Mouse (Mus musculus): ENCODE measurements around the gene Ccdc8. TPM values are rescaled to one million over a fixed set of nuclear protein-coding genes. Genes with fewer than 3 reads are reported as not detected.
"Not testable (repeated sequence)": the region's sequence is repeated elsewhere in the genome, so short reads cannot be mapped to it uniquely, and the experiment has no call there.

Ccdc8 gene
- total RNA-seq (2021), result 18.4 and 20.9 TPM in 2 replicates
- long read RNA-seq, experiment 1, full-length matches to known transcripts, result 7 of 7 reads
- long read RNA-seq, experiment 1, partial matches to known transcripts, result 0 of 7 reads
- long read RNA-seq, experiment 1, other reads (novel, unspliced or antisense), result 0 of 7 reads
- long read RNA-seq, experiment 2, full-length matches to known transcripts, result 10 of 12 reads
- long read RNA-seq, experiment 2, partial matches to known transcripts, result 0 of 12 reads
- long read RNA-seq, experiment 2, other reads (novel, unspliced or antisense), result 2 of 12 reads

DNA sequence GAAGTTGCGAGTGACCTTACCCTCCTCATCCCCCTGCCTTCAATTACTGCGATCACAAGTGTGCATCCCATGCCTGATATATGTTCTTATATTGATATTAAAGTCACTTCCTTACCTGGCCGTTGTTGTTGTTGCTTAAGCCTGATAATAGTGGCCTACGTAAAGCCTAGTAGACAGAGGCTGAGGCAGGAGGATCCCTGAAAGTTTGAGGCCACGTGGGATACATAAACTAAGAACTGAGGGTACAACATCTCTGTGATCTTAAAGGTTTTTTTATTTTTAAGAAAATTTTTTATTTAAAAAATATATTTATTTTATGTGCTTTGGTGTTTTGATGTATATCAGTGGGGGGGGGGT lies at the start of gene Ccdc8:
Ccdc8 (plus strand) TSS at position 258 of the 357 bp plus-strand sequence.
- no peak for DNase-seq

DNA sequence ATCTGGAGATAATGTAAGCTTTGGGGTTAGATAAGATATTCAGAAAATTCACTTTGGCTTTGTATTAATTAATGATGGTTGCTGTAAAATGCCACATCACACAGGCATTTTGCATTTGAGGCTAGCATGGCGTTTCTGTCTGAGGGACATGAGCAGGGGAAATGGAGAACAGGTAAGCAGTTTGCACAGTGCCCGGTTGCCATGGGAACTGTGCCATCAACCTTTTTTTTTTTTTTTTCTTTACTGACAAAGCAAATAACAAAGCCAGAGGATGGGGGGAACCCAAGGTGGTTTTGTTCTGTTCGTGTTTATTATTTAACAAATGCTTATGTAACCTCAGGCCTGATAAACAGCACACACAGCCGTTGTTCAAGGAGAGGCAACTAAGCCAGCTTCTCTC lies 49.6 kb upstream of the Ccdc8 start:
- DNase-seq, result no peak

DNA sequence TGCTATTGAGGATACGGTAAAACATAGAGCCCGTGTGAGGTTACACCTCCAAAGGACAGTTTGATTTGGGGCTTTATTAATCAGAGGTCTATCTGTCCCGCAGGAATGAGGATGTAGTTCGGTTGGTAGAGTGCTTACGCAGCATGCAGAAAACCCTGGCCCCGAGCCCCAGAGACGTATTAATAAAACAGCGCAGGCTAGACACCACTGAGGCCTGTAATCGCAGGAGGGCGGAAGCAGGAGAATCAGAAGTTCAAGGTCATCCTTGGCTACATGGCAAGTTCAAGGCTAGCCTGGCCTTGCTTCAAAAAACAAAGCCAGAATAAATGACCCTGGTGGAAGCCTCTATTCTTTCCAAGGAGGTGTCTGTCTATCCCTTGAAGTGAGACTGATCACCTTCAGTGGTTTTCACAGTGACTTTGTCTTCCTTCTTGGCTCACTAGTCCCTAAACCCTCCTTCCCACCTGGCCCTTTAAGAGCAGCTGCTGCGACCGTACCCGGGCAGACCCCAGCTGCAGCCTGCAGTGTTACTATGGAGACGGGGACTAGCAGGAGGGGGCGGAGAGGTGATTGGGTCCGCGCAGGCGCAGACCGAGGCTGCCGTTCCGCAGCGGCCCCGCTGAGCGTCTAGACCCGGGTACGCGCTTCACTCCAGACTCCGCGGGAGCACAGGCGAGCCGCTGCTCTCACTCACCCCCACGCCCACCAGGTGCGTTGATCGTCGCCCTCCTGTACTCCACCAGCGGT lies 48.3 kb upstream of the Ccdc8 start, which contains the start of gene Pnmal2:
Pnmal2 (plus strand) TSS at position 622 of the 747 bp plus-strand sequence.
- DNase-seq, result peak; percentile 93

DNA sequence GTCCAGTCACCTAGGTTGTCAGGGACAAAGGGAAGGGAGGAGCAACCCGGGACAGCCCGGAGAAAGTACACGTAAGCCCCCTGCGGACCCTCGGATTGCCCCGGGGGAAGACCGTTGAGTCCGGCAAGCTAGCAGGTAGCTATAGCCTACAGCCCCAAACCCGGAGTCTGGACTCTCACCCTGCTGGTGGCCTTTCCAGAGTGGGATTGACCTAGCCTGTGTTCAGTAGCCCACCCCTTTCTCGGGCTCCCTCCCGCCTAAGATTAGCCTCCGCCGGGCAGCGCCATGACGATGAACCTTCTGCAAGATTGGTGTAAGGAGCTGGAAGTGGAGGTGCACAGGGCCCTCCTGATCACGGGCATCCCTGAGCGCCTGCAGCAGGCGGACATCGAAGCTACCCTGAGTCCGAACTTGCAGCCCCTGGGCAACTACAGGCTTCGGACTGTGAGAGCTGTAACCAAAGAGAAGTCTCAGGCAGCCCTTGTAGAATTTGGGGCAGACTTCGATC lies 47.6 kb upstream of the Ccdc8 start:
- no peak for DNase-seq

- DNase-seq, result peak; percentile 24
These were observed 47.1 kb upstream of the Ccdc8 start for GRCm38 (mm10) chr7:16945419-16945818.

DNA sequence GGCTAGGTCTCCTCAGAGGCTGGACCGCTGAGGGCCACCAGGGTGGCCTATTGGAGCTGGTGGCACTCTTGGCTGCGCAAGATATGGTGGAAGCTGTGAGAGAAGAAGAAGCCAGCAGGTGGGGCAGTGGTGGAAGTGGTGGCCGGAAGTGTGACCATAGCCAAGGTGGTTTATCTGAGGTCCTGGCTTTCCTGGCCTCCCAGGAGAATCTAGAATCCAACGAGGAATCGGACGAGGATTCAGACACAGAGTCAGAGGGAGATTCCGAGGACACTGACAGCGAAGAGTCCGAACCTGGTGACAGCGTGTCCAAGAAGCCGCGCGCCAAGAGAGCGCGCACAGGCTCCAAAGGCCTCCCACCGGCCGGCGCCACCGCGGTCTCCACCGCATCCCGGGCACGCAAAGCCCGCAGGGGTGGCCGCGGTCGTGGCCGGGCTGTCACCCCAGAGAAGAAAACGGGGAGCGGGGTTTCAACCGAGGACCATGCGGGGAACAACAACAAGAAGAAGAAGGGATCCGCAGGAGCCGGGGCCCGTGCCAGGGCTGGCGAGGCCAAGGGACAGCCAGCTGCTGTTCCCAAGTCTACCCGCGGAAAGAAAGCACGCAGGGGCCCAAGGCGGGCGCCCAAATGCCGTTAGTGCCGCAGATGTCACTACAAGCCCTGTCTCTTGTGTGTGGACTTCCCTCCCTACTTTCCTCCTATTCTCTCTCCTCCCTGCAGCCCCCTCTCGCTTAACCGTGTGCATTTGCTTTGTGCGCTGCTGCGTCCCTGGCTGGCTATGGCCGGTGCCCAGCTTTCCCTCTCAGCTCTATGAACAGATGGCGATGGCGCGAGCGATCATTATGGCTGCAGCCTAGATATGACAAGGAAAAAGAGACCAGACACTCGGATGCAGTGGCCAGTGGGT lies 45.8 kb upstream of the Ccdc8 start:
- DNase-seq, result peak; percentile 25

DNA sequence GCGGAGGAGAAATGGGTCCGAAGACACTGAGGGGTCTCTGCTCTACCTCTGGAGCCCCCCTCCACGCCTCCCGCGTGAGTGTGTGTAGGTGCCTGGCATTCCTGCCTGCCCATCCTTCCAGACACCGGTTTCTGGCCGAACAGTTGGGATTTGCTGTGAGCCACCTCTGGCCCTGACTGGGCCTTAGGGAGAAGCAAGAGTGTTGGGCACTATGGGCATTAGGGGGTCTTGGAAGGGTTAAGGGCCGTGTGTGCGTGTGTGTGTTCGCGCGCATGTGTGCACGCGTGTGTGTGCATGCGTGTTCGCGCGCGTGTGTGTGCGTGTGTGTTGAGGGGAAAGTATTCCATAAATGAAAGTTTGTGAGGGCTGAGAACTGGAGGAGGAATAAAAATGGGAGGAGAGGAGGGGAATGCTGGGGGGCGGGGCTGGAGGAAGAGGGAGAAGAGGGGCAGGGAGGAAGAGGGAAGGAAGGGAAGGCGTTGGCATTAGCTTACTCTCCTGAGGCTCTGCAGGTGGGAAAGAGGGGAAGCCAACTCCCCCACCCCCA lies 45.1 kb upstream of the Ccdc8 start:
- DNase-seq, result no peak

DNA sequence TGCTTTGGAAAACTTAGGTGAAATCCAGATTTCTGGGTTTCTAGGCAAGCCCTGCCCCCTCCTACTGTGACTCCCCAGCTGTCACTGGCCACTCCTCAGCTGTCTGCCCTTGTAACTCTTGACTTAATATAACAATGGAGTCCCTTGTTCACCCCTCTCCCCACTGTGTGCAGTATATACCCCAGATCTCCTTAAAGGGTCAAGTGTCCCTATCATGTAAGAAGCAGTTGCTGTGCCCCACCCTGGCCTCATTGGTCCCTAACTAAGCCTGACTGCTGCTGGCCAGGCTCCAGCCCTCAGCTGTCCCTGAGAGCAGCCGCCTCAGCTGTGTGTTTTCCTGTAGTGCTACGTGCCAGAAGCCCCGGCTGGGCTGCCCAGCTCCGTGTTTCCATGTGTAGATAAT lies 44.5 kb upstream of the Ccdc8 start:
- peak; percentile 56 for DNase-seq

GRCm38 (mm10) chr7:16948923-16949458 lies 43.5 kb upstream of the Ccdc8 start:
- no peak for DNase-seq

GRCm38 (mm10) chr7:16949908-16950841 lies 42.3 kb upstream of the Ccdc8 start:
- DNase-seq, result peak; percentile 85

DNA sequence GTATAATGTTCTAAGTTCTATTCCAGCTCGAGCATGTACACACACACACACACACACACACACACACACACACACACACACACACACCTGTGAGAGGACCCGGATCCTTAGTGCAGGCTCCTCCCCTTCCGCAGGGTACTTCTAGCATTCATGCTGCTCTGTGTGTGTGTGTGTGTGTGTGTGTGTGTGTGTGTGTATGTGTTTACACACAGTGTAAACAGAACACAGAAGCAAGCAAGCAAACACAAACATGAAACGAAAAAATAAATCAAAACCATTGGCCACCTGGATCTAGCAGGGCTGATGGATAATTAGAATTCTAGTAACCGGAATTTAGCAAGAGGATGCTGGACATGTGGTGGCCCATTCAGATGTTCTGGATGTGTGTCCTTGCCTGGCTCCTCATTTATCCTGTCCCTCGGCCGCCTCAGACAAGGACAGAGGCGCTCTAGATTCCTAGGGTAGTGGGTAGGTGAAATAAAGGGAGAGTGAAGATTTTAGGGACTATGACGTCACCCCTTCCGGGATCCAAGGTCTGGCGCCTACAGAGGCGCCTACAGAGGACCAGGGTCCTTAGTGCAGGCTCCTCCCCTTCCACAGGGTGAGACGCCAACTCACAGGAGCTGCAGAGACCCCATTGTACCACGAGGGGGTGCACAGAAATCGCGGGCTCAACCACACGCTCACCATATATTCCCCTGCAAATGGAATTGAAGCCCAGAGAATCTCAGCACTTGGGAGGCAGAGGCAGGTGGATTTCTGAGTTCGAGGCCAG lies 41.5 kb upstream of the Ccdc8 start:
- peak; percentile 89 for DNase-seq

GRCm38 (mm10) chr7:16953776-16954175 lies 38.7 kb upstream of the Ccdc8 start:
- DNase-seq, result not testable (repeated sequence)

GRCm38 (mm10) chr7:16955712-16956111 lies 36.8 kb upstream of the Ccdc8 start:
- no peak for DNase-seq

- DNase-seq, result no peak
These were observed 35.9 kb upstream of the Ccdc8 start for GRCm38 (mm10) chr7:16956410-16957265.

DNA sequence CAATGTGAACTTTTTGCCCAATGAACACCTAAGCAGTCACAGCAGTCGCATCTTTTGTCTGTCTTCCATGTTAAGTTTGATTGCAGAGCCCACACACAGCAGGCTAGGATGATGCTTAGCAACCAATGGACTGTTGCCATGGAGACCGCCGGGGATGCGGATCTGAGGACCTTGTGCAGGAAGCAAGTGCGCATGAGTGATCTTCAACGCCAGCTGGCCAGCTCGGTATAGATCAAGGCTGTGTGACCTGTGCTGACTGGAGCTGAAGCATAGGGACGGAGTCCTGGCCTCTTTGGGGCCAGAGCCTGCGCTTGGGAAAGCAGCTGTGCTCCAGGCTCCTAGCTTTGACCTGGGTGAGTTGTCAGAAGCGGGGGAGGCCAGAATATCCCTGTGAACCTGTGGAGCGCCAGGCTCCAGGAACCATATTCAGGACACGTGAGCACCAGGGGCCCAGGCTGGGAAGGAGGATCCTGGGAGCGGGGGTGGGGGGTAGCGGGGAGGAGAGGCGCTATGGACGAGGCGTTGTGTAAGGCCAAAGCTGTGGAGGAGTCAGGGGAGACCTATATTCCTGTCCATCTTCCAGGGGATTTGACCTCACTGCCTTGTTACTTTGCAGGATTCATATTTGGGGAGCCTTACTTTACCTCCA lies 32.8 kb upstream of the Ccdc8 start, which contains the start of gene Pnmal1:
Pnmal1 (plus strand) TSS at position 141 of the 649 bp plus-strand sequence.
- DNase-seq, result peak; percentile 90

- no peak for DNase-seq
These were observed 30.8 kb upstream of the Ccdc8 start for GRCm38 (mm10) chr7:16961678-16962077.

- DNase-seq, result no peak
These were observed 24.1 kb upstream of the Ccdc8 start for GRCm38 (mm10) chr7:16968414-16968813.

GRCm38 (mm10) chr7:16971160-16971559 lies 21.3 kb upstream of the Ccdc8 start:
- no peak for DNase-seq

Measured in adrenal gland, postnatal 14 days (tissue).